Mouse (Mus musculus): Measurements from ENCODE around the gene Igf1r. TPM values are rescaled to one million over a fixed set of nuclear protein-coding genes. Genes with fewer than 3 reads are reported as not detected.

Gene Igf1r
- total RNA-seq (2012; rRNA removed), result 23.5 and 37.9 TPM in 2 replicates

GRCm38 (mm10) chr7:67952777-67953700 is at the start of gene Igf1r:
Gene Igf1r (plus strand): TSS chr7:67952827.
- TF ChIP-seq ZC3H11A (IDR thresholded peaks at IDR 0.05; ENCODE audit: borderline replicate concordance, low read depth, low read length) (no peak), CHD2 (IDR thresholded peaks at IDR 0.05; ENCODE audit: low read depth, low read length) (no peak), ZNF384 (IDR thresholded peaks at IDR 0.05; ENCODE audit: low read depth, low read length) (no peak), MAFK (IDR thresholded peaks at IDR 0.05; ENCODE audit: insufficient read depth, low read depth, low read length) (no peak), HCFC1 (IDR thresholded peaks at IDR 0.05; ENCODE audit: borderline replicate concordance, insufficient read depth, low read length) (no peak)
- in situ Hi-C loops (cut with MboI; ENCODE audit: low sequenced_read_pairs in 2 of 2, unreplicated experiment in 2 of 2), result loop anchor here in 1 of 2 experiments (10.0 kb wide), 1 partner anchor 182 kb away; no protein-coding TSS in a partner anchor
- Histone ChIP-seq H3K4me1 (ENCODE audit: control insufficient read depth in 2 of 2, insufficient read depth in 2 of 2, low read length in 2 of 2, poor library complexity in 1 of 2) (peaks cover 0 to 13% of the 10 kb centered on the region in 2 experiments; a peak in 1 of 4 replicates), H3K27ac (ENCODE audit: insufficient read depth, low read depth, low read length, poor library complexity, severe bottlenecking) (peak within 1 kb of the TSS; percentile 71; the same call in 1 of the 2 replicates), H3K9ac (ENCODE audit: insufficient read depth, low read depth, low read length, poor library complexity, severe bottlenecking) (peak within 1 kb of the TSS; percentile 88), H3K9me3 (ENCODE audit: control insufficient read depth, insufficient read depth, low read depth, low read length) (no peaks in the 10 kb centered on the region), H3K36me3 (ENCODE audit: control insufficient read depth, insufficient read depth, low read length, poor library complexity, severe bottlenecking) (no peaks in the 10 kb centered on the region), H3K4me3 (ENCODE audit: insufficient read depth in 1 of 2, low read depth in 1 of 2, low read length in 2 of 2, poor library complexity in 1 of 2, severe bottlenecking in 1 of 2) (peak within 1 kb of the TSS; percentile 76 to 93)
- DNase-seq (ENCODE audit: low read depth, low spot score), result no peak

- in situ Hi-C loops (cut with MboI; ENCODE audit: low sequenced_read_pairs in 2 of 2, unreplicated experiment in 2 of 2), result no loop called here
- Histone ChIP-seq H3K27ac (ENCODE audit: insufficient read depth, low read depth, low read length, poor library complexity, severe bottlenecking) (no peak overlapping the region), H3K36me3 (ENCODE audit: control insufficient read depth, insufficient read depth, low read length, poor library complexity, severe bottlenecking) (no peaks in the 10 kb centered on the region), H3K9me3 (ENCODE audit: control insufficient read depth, insufficient read depth, low read depth, low read length) (no peaks in the 10 kb centered on the region), H3K4me1 (ENCODE audit: control insufficient read depth in 2 of 2, insufficient read depth in 2 of 2, low read length in 2 of 2, poor library complexity in 1 of 2) (no peaks in the 10 kb centered on the region), H3K9ac (ENCODE audit: insufficient read depth, low read depth, low read length, poor library complexity, severe bottlenecking) (no peak overlapping the region), H3K4me3 (ENCODE audit: insufficient read depth in 1 of 2, low read depth in 1 of 2, low read length in 2 of 2, poor library complexity in 1 of 2, severe bottlenecking in 1 of 2) (no peak overlapping the region)
- DNase-seq (ENCODE audit: low read depth, low spot score), result no peak
- TF ChIP-seq ZNF384 (IDR thresholded peaks at IDR 0.05; ENCODE audit: low read depth, low read length) (no peak), MAFK (IDR thresholded peaks at IDR 0.05; ENCODE audit: insufficient read depth, low read depth, low read length) (no peak), ZC3H11A (IDR thresholded peaks at IDR 0.05; ENCODE audit: borderline replicate concordance, low read depth, low read length) (no peak), CHD2 (IDR thresholded peaks at IDR 0.05; ENCODE audit: low read depth, low read length) (no peak), HCFC1 (IDR thresholded peaks at IDR 0.05; ENCODE audit: borderline replicate concordance, insufficient read depth, low read length) (no peak)
These were observed 46.3 kb upstream of the Igf1r start for GRCm38 (mm10) chr7:67906358-67906757.

GRCm38 (mm10) chr7:67907786-67908400 is 44.7 kb upstream of the Igf1r start:
- Histone ChIP-seq H3K9me3 (ENCODE audit: control insufficient read depth, insufficient read depth, low read depth, low read length) (no peaks in the 10 kb centered on the region), H3K4me1 (ENCODE audit: control insufficient read depth in 2 of 2, insufficient read depth in 2 of 2, low read length in 2 of 2, poor library complexity in 1 of 2) (no peaks in the 10 kb centered on the region), H3K27ac (ENCODE audit: insufficient read depth, low read depth, low read length, poor library complexity, severe bottlenecking) (no peak overlapping the region), H3K36me3 (ENCODE audit: control insufficient read depth, insufficient read depth, low read length, poor library complexity, severe bottlenecking) (no peaks in the 10 kb centered on the region), H3K9ac (ENCODE audit: insufficient read depth, low read depth, low read length, poor library complexity, severe bottlenecking) (no peak overlapping the region), H3K4me3 (ENCODE audit: insufficient read depth in 1 of 2, low read depth in 1 of 2, low read length in 2 of 2, poor library complexity in 1 of 2, severe bottlenecking in 1 of 2) (no peak overlapping the region)
- TF ChIP-seq MAFK (IDR thresholded peaks at IDR 0.05; ENCODE audit: insufficient read depth, low read depth, low read length) (no peak), ZC3H11A (IDR thresholded peaks at IDR 0.05; ENCODE audit: borderline replicate concordance, low read depth, low read length) (no peak), ZNF384 (IDR thresholded peaks at IDR 0.05; ENCODE audit: low read depth, low read length) (no peak), HCFC1 (IDR thresholded peaks at IDR 0.05; ENCODE audit: borderline replicate concordance, insufficient read depth, low read length) (no peak), CHD2 (IDR thresholded peaks at IDR 0.05; ENCODE audit: low read depth, low read length) (no peak)
- DNase-seq (ENCODE audit: low read depth, low spot score), result no peak
- in situ Hi-C loops (cut with MboI; ENCODE audit: low sequenced_read_pairs in 2 of 2, unreplicated experiment in 2 of 2), result no loop called here

GRCm38 (mm10) chr7:67910528-67910927 is 42.1 kb upstream of the Igf1r start:
- TF ChIP-seq ZNF384 (IDR thresholded peaks at IDR 0.05; ENCODE audit: low read depth, low read length), result peak; percentile 36; the same call in 1 of the 2 replicates
- no peak for TF ChIP-seq HCFC1 (IDR thresholded peaks at IDR 0.05; ENCODE audit: borderline replicate concordance, insufficient read depth, low read length)
- no peak overlapping the region for H3K4me3 ChIP-seq (ENCODE audit: insufficient read depth in 1 of 2, low read depth in 1 of 2, low read length in 2 of 2, poor library complexity in 1 of 2, severe bottlenecking in 1 of 2)
- in situ Hi-C loops (cut with MboI; ENCODE audit: low sequenced_read_pairs in 2 of 2, unreplicated experiment in 2 of 2), result no loop called here
- H3K36me3 ChIP-seq (ENCODE audit: control insufficient read depth, insufficient read depth, low read length, poor library complexity, severe bottlenecking), result no peaks in the 10 kb centered on the region
- no peak overlapping the region for H3K9ac ChIP-seq (ENCODE audit: insufficient read depth, low read depth, low read length, poor library complexity, severe bottlenecking)
- H3K9me3 ChIP-seq (ENCODE audit: control insufficient read depth, insufficient read depth, low read depth, low read length), result no peaks in the 10 kb centered on the region
- no peak overlapping the region for H3K27ac ChIP-seq (ENCODE audit: insufficient read depth, low read depth, low read length, poor library complexity, severe bottlenecking)
- DNase-seq (ENCODE audit: low read depth, low spot score), result no peak
- H3K4me1 ChIP-seq (ENCODE audit: control insufficient read depth in 2 of 2, insufficient read depth in 2 of 2, low read length in 2 of 2, poor library complexity in 1 of 2), result no peaks in the 10 kb centered on the region
